Mouse (Mus musculus): ENCODE measurements around the gene Fgd2.
"Not testable (repeated sequence)": the region's sequence is repeated elsewhere in the genome, so short reads cannot be mapped to it uniquely, and the experiment has no call there.

Gene Fgd2

GRCm38 (mm10) chr17:29360761-29361221, at the start of gene Fgd2:
Gene Fgd2 (plus strand): TSS chr17:29360914.
- no peak for DNase-seq (ENCODE audit: low read depth, low spot score)

GRCm38 (mm10) chr17:29311602-29312001, 49.1 kb upstream of the Fgd2 start:
- no peak for DNase-seq (ENCODE audit: low read depth, low spot score)

- DNase-seq (ENCODE audit: low read depth, low spot score) = no peak
These were observed 48.6 kb upstream of the Fgd2 start for GRCm38 (mm10) chr17:29312082-29312481.

GRCm38 (mm10) chr17:29313300-29313699, 47.4 kb upstream of the Fgd2 start:
- no peak for DNase-seq (ENCODE audit: low read depth, low spot score)

GRCm38 (mm10) chr17:29315672-29316465, 44.8 kb upstream of the Fgd2 start:
- no peak for DNase-seq (ENCODE audit: low read depth, low spot score)

GRCm38 (mm10) chr17:29316891-29317290, 43.8 kb upstream of the Fgd2 start:
- DNase-seq (ENCODE audit: low read depth, low spot score) = no peak

GRCm38 (mm10) chr17:29317380-29317779, 43.3 kb upstream of the Fgd2 start, which contains the start of gene Pi16:
Gene Pi16 (plus strand): TSS chr17:29317680.
- not testable (repeated sequence) for DNase-seq (ENCODE audit: low read depth, low spot score)

- no peak for DNase-seq (ENCODE audit: low read depth, low spot score)
These were observed 41.9 kb upstream of the Fgd2 start for GRCm38 (mm10) chr17:29318731-29319250.

- no peak for DNase-seq (ENCODE audit: low read depth, low spot score)
These were observed 41.2 kb upstream of the Fgd2 start for GRCm38 (mm10) chr17:29319476-29319875.

- DNase-seq (ENCODE audit: low read depth, low spot score) = no peak
These were observed 40.7 kb upstream of the Fgd2 start for GRCm38 (mm10) chr17:29319881-29320639.

GRCm38 (mm10) chr17:29321765-29322602, 38.7 kb upstream of the Fgd2 start:
- no peak for DNase-seq (ENCODE audit: low read depth, low spot score)

GRCm38 (mm10) chr17:29322603-29322962, 38.1 kb upstream of the Fgd2 start:
- DNase-seq (ENCODE audit: low read depth, low spot score) = no peak

GRCm38 (mm10) chr17:29323625-29324024, 37.1 kb upstream of the Fgd2 start:
- no peak for DNase-seq (ENCODE audit: low read depth, low spot score)

GRCm38 (mm10) chr17:29325831-29326230, 34.9 kb upstream of the Fgd2 start:
- no peak for DNase-seq (ENCODE audit: low read depth, low spot score)

GRCm38 (mm10) chr17:29326531-29327529, 33.9 kb upstream of the Fgd2 start:
- no peak for DNase-seq (ENCODE audit: low read depth, low spot score)

- DNase-seq (ENCODE audit: low read depth, low spot score) = no peak
These were observed 33.0 kb upstream of the Fgd2 start for GRCm38 (mm10) chr17:29327691-29328090.

GRCm38 (mm10) chr17:29330221-29330620, 30.5 kb upstream of the Fgd2 start:
- no peak for DNase-seq (ENCODE audit: low read depth, low spot score)

- DNase-seq (ENCODE audit: low read depth, low spot score) = no peak
These were observed 29.9 kb upstream of the Fgd2 start for GRCm38 (mm10) chr17:29330671-29331410.

- DNase-seq (ENCODE audit: low read depth, low spot score) = no peak
These were observed 28.5 kb upstream of the Fgd2 start for GRCm38 (mm10) chr17:29332186-29332685.
